ENCODE assay signal across 16 mouse cellular contexts in the genomic region with DNA sequence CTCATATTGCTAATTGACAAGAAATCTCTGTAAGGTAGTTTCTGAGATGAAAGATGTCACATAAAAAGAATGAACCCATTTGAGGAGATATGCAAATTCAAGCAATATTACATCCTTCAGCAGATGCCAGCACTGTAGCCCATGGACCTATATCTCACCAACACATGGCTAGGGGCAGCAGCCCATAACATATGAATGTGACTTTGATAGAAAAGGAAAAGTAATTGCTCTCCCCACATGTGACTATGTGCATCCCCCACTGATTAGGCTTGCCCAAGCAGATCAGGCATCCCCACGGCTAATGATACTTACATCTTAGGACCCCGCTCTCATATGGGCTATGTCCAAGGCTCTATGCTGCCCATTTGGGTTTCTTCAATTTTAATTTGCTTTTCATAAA. TPM values are rescaled to one million over a fixed set of nuclear protein-coding genes. Genes with fewer than 3 reads are reported as not detected.
A peak's percentile ranks its signal among the peaks of the same experiment; 100 is the strongest.
DNase-seq lines count a peak whose midpoint lies in the region; ATAC-seq lines count a peak whose summit lies in the region.
"Had no signal": no experiment of that assay in that cellular context is flagged by ENCODE, and none has a peak within 500 bp of the region (broad histone marks: within the 10 kb centered on the region; RNA-seq: fewer than 3 reads in every experiment).

No protein-coding gene starts in this region.

- 80% methylated on average over 2 of the region's 2 CpGs for WGBS in forebrain, embryonic 12.5 days
- 96% methylated on average over 2 of the region's 2 CpGs for WGBS in forebrain, embryonic 10.5 days
- 79% methylated on average over 2 of the region's 2 CpGs for WGBS in neural tube, embryonic 11.5 days
- WGBS in midbrain, embryonic 13.5 days: 78% methylated on average over 2 of the region's 2 CpGs
- 55% methylated on average over 2 of the region's 2 CpGs for WGBS in neural tube, embryonic 15.5 days

- no peak overlapping the region for H3K27ac ChIP-seq in forebrain, embryonic 12.5 days
- H3K27ac ChIP-seq in forebrain, embryonic 10.5 days: no peak overlapping the region
- no peak overlapping the region for H3K27ac ChIP-seq in neural tube, embryonic 11.5 days (ENCODE audit: low read depth, low read length)
- 0 out of 2 replicates have a peak overlapping the region, but pooled peaks have one; percentile 65 for H3K27ac ChIP-seq in midbrain, embryonic 13.5 days
- peak overlapping the region; percentile 41; the same call in 1 of the 2 replicates for H3K27ac ChIP-seq in neural tube, embryonic 15.5 days (replicated peaks)
- H3K27ac ChIP-seq: layer of hippocampus, adult 2 months; limb, embryonic 10.5 days; liver, embryonic 14.5 days had no signal

- H3K4me1 ChIP-seq in forebrain, embryonic 12.5 days: peaks cover 7% of the 10 kb centered on the region; the same call in 1 of the 2 replicates
- H3K4me1 ChIP-seq in forebrain, embryonic 10.5 days: peaks cover 11% of the 10 kb centered on the region
- H3K4me1 ChIP-seq in neural tube, embryonic 11.5 days (ENCODE audit: control insufficient read depth, insufficient read depth, low read length): no peaks in the 10 kb centered on the region
- H3K4me1 ChIP-seq in midbrain, embryonic 13.5 days (replicated peaks): peaks cover 9% of the 10 kb centered on the region; the same call in 1 of the 2 replicates
- peaks cover 17% of the 10 kb centered on the region for H3K4me1 ChIP-seq in neural tube, embryonic 15.5 days

- H3K27me3 ChIP-seq in forebrain, embryonic 12.5 days: no peaks in the 10 kb centered on the region
- no peaks in the 10 kb centered on the region for H3K27me3 ChIP-seq in forebrain, embryonic 10.5 days (ENCODE audit: poor library complexity, severe bottlenecking)
- no peaks in the 10 kb centered on the region for H3K27me3 ChIP-seq in neural tube, embryonic 11.5 days (ENCODE audit: control insufficient read depth, insufficient read depth, low read length)
- no peaks in the 10 kb centered on the region for H3K27me3 ChIP-seq in midbrain, embryonic 13.5 days
- H3K27me3 ChIP-seq in neural tube, embryonic 15.5 days (replicated peaks): no peaks in the 10 kb centered on the region

- no peak overlapping the region for H3K4me3 ChIP-seq in forebrain, embryonic 12.5 days (replicated peaks)
- H3K4me3 ChIP-seq in forebrain, embryonic 10.5 days: no peak overlapping the region
- no peak overlapping the region for H3K4me3 ChIP-seq in neural tube, embryonic 11.5 days (ENCODE audit: low read depth, low read length)
- no peak overlapping the region for H3K4me3 ChIP-seq in midbrain, embryonic 13.5 days (replicated peaks)
- no peak overlapping the region for H3K4me3 ChIP-seq in neural tube, embryonic 15.5 days (replicated peaks)
- H3K4me3 ChIP-seq: layer of hippocampus, adult 2 months; limb, embryonic 10.5 days had no signal

- no peak for DNase-seq in forebrain, embryonic 10.5 days (ENCODE audit: extremely low spot score, low spot score)
- DNase-seq in neural tube, embryonic 11.5 days (ENCODE audit: low spot score): no peak
- DNase-seq in neural tube, embryonic 10.5 days (ENCODE audit: extremely low spot score, low spot score): no peak
- DNase-seq in ovary, postnatal 36 days (ENCODE audit: low spot score): no peak
- DNase-seq in urinary bladder, postnatal 25 days (ENCODE audit: low spot score): no peak
- DNase-seq: cerebellum, adult 9-11 months; embryo, embryonic 11 days; gastrocnemius, postnatal 10 days; thymus, postnatal 36 days had no signal

- H3K9ac ChIP-seq in forebrain, embryonic 12.5 days: no peak overlapping the region
- H3K9ac ChIP-seq in neural tube, embryonic 11.5 days (ENCODE audit: low read length): no peak overlapping the region
- H3K9ac ChIP-seq in midbrain, embryonic 13.5 days (replicated peaks): no peak overlapping the region
- no peak overlapping the region for H3K9ac ChIP-seq in neural tube, embryonic 15.5 days (replicated peaks)
- H3K9ac ChIP-seq: liver, embryonic 14.5 days had no signal

- no peaks in the 10 kb centered on the region for H3K36me3 ChIP-seq in forebrain, embryonic 12.5 days (replicated peaks)
- no peaks in the 10 kb centered on the region for H3K36me3 ChIP-seq in forebrain, embryonic 10.5 days (replicated peaks)
- no peaks in the 10 kb centered on the region for H3K36me3 ChIP-seq in neural tube, embryonic 11.5 days (ENCODE audit: control insufficient read depth, insufficient read depth, low read length)
- H3K36me3 ChIP-seq in midbrain, embryonic 13.5 days: no peaks in the 10 kb centered on the region
- H3K36me3 ChIP-seq in neural tube, embryonic 15.5 days: no peaks in the 10 kb centered on the region
- H3K36me3 ChIP-seq: limb, embryonic 10.5 days had no signal

- H3K4me2 ChIP-seq in forebrain, embryonic 12.5 days: no peak overlapping the region
- H3K4me2 ChIP-seq in neural tube, embryonic 11.5 days (ENCODE audit: low read depth): no peak overlapping the region
- H3K4me2 ChIP-seq in midbrain, embryonic 13.5 days (replicated peaks): no peak overlapping the region
- no peak overlapping the region for H3K4me2 ChIP-seq in neural tube, embryonic 15.5 days

- ATAC-seq in forebrain, embryonic 12.5 days (ENCODE audit: low FRiP score): peak; percentile 60
- ATAC-seq in neural tube, embryonic 11.5 days (ENCODE audit: insufficient read depth, low FRiP score, low TSS enrichment): peak; percentile 45; the same call in 1 of the 2 replicates
- ATAC-seq in midbrain, embryonic 13.5 days: peak; percentile 84
- ATAC-seq in neural tube, embryonic 15.5 days (ENCODE audit: low FRiP score): no peak
- ATAC-seq: inflammation-experienced regulatory T-cells, adult 6 months had no signal

- H3K9me3 ChIP-seq in forebrain, embryonic 12.5 days: no peaks in the 10 kb centered on the region
- H3K9me3 ChIP-seq in forebrain, embryonic 10.5 days: no peaks in the 10 kb centered on the region
- H3K9me3 ChIP-seq in neural tube, embryonic 11.5 days (ENCODE audit: control insufficient read depth, low read length): no peaks in the 10 kb centered on the region
- H3K9me3 ChIP-seq in midbrain, embryonic 13.5 days: no peaks in the 10 kb centered on the region
- H3K9me3 ChIP-seq in neural tube, embryonic 15.5 days (replicated peaks): no peaks in the 10 kb centered on the region
- H3K9me3 ChIP-seq: limb, embryonic 10.5 days had no signal

RNA-seq across cellular contexts. Expression of gene Bmp2k, which starts 56.0 kb away (rescaled TPM):
- 9.2 TPM in 2 replicates for polyA plus RNA-seq in forebrain, embryonic 12.5 days (2016; fragmentation: Nextera tagmentation; extraction: Ambion mirVana)
- 8.7 and 8.8 TPM in 2 replicates for polyA plus RNA-seq in forebrain, embryonic 10.5 days (2016; fragmentation: Nextera tagmentation; extraction: Ambion mirVana)
- polyA plus RNA-seq in neural tube, embryonic 11.5 days (2014; fragmentation: Nextera tagmentation; extraction: Ambion mirVana): 10.0 and 11.2 TPM in 2 replicates
- polyA plus RNA-seq in midbrain, embryonic 13.5 days (2015; fragmentation: Nextera tagmentation; extraction: Ambion mirVana): 8.3 and 9.3 TPM in 2 replicates
- 7.8 and 10.9 TPM in 2 replicates for polyA plus RNA-seq in neural tube, embryonic 15.5 days (2015; fragmentation: Nextera tagmentation; extraction: Ambion mirVana)

Comparison
In these comparisons a context has a peak if more than half of its experiments do, and no peak if none do; other contexts are left out.
1. H3K27ac ChIP-seq: peak in midbrain, embryonic 13.5 days (single experiment) and neural tube, embryonic 15.5 days (single experiment); none in forebrain, embryonic 12.5 days (single experiment), forebrain, embryonic 10.5 days (single experiment) and neural tube, embryonic 11.5 days (single experiment).